Mouse (Mus musculus): ENCODE results near the gene Pld4. TPM values are rescaled to one million over a fixed set of nuclear protein-coding genes. Genes with fewer than 3 reads are reported as not detected.

Pld4 gene
- total RNA-seq, 2 experiments from 2014 or later = 26.6 to 26.7 TPM

GRCm38 (mm10) chr12:112766586-112766985 is 6.1 kb downstream of the Pld4 start:
- ATAC-seq (replicated peaks; ENCODE audit: poor library complexity) = no peak

- ATAC-seq (replicated peaks; ENCODE audit: poor library complexity) = no peak
Observed at GRCm38 (mm10) chr12:112767036-112767890, 6.8 kb downstream of the Pld4 start.

- ATAC-seq (replicated peaks; ENCODE audit: poor library complexity) = no peak
Observed at GRCm38 (mm10) chr12:112768166-112768565, 7.7 kb downstream of the Pld4 start.

GRCm38 (mm10) chr12:112769031-112769430 is 8.6 kb downstream of the Pld4 start:
- no peak for ATAC-seq (replicated peaks; ENCODE audit: poor library complexity)

- ATAC-seq (replicated peaks; ENCODE audit: poor library complexity) = no peak
Observed at GRCm38 (mm10) chr12:112769751-112770150, 9.3 kb downstream of the Pld4 start.

- no peak for ATAC-seq (replicated peaks; ENCODE audit: poor library complexity)
Observed at GRCm38 (mm10) chr12:112770396-112770795, 9.9 kb downstream of the Pld4 start.

- ATAC-seq (replicated peaks; ENCODE audit: poor library complexity) = no peak
Observed at GRCm38 (mm10) chr12:112772306-112772705, 11.9 kb downstream of the Pld4 start.

- ATAC-seq (replicated peaks; ENCODE audit: poor library complexity) = no peak
Observed at GRCm38 (mm10) chr12:112773366-112773765, 12.9 kb downstream of the Pld4 start.

- no peak for ATAC-seq (replicated peaks; ENCODE audit: poor library complexity)
Observed at GRCm38 (mm10) chr12:112774026-112774425, 13.6 kb downstream of the Pld4 start.

- no peak for ATAC-seq (replicated peaks; ENCODE audit: poor library complexity)
Observed at GRCm38 (mm10) chr12:112774481-112774880, 14.0 kb downstream of the Pld4 start.

- ATAC-seq (replicated peaks; ENCODE audit: poor library complexity) = no peak
Observed at GRCm38 (mm10) chr12:112791026-112791425, 30.6 kb downstream of the Pld4 start.

- ATAC-seq (replicated peaks; ENCODE audit: poor library complexity) = peak; percentile 90
Observed at GRCm38 (mm10) chr12:112793601-112794355, 33.3 kb downstream of the Pld4 start.

- ATAC-seq (replicated peaks; ENCODE audit: poor library complexity) = no peak
Observed at GRCm38 (mm10) chr12:112794356-112794816, 33.9 kb downstream of the Pld4 start.

GRCm38 (mm10) chr12:112794998-112795397 is 34.5 kb downstream of the Pld4 start:
- ATAC-seq (replicated peaks; ENCODE audit: poor library complexity) = no peak

GRCm38 (mm10) chr12:112795466-112796104 is 35.1 kb downstream of the Pld4 start:
- ATAC-seq (replicated peaks; ENCODE audit: poor library complexity) = no peak

GRCm38 (mm10) chr12:112796551-112797510 is 36.4 kb downstream of the Pld4 start:
- ATAC-seq (replicated peaks; ENCODE audit: poor library complexity) = no peak

- no peak for ATAC-seq (replicated peaks; ENCODE audit: poor library complexity)
Observed at GRCm38 (mm10) chr12:112797672-112798331, 37.3 kb downstream of the Pld4 start.

GRCm38 (mm10) chr12:112798332-112798681 is 37.9 kb downstream of the Pld4 start:
- ATAC-seq (replicated peaks; ENCODE audit: poor library complexity) = no peak

GRCm38 (mm10) chr12:112798716-112799115 is 38.3 kb downstream of the Pld4 start:
- no peak for ATAC-seq (replicated peaks; ENCODE audit: poor library complexity)

Measured in megakaryocyte progenitor cell, adult 5-6 weeks (primary cell).